Mouse (Mus musculus) liver, embryonic 14.5 days (tissue): ENCODE data around the gene Tmem86b. TPM values are rescaled to one million over a fixed set of nuclear protein-coding genes. Genes with fewer than 3 reads are reported as not detected.

Experiments used
- ATAC-seq: fragments of 200-750 bp; cut with Nextera tagmentation; 2 replicates; pipeline ENCODE4 v1.8.0; 2017; ENCODE audit warnings: moderate number of reproducible peaks, mild to moderate bottlenecking, moderate library complexity; ENCODE audit not compliant: insufficient read depth
- DNase-seq, 3 experiments: peaks; one replicate each; pipeline ENCODE4 v3.0.0-alpha.2; 2012 to 2013; ENCODE audit warnings: low read depth in 3 of 3, low spot score in 3 of 3
- H3K27ac ChIP-seq: fragments of 300-500 bp; sonication (generic); 2 replicates; pipeline ENCODE4 v1.5.1; 2014; ENCODE audit warnings: moderate library complexity, mild to moderate bottlenecking, control low read depth, inconsistent platforms
- H3K27me3 ChIP-seq: fragments of 300-500 bp; sonication (generic); 2 replicates; pipeline ENCODE4 v1.6.1; 2014; ENCODE audit warnings: mild to moderate bottlenecking, low read length, moderate library complexity; ENCODE audit not compliant: control insufficient read depth, insufficient read depth
- H3K36me3 ChIP-seq: fragments of 300-500 bp; sonication (generic); replicated peaks from 2 replicates; pipeline ENCODE4 v1.6.1; 2014; ENCODE audit warnings: low read depth; ENCODE audit not compliant: control insufficient read depth, insufficient read depth
- H3K4me1 ChIP-seq, 2 experiments: fragments of 200-500 bp in 1 of 2; fragments of 300-500 bp in 1 of 2; sonication (generic) in 1 of 2; replicated peaks; 2 replicates each; pipeline ENCODE4 v1.6.1; 2012 to 2014; ENCODE audit warnings: antibody characterized with exemption in 1 of 2, inconsistent platforms in 1 of 2, low read length in 1 of 2; ENCODE audit not compliant: control insufficient read depth in 2 of 2, insufficient read depth in 2 of 2
- H3K4me2 ChIP-seq: fragments of 300-500 bp; sonication (generic); 2 replicates; pipeline ENCODE4 v1.6.1; 2014; ENCODE audit warnings: low read depth, mild to moderate bottlenecking, control low read depth, moderate library complexity
- H3K4me3 ChIP-seq, 2 experiments: fragments of 200-500 bp in 1 of 2; fragments of 300-500 bp in 1 of 2; sonication (generic) in 1 of 2; 2 replicates each; pipeline ENCODE4 v1.5.1; 2012 to 2014; ENCODE audit warnings: low read depth in 2 of 2, low read length in 2 of 2, mild to moderate bottlenecking in 2 of 2, control low read depth in 1 of 2, inconsistent platforms in 1 of 2, moderate library complexity in 1 of 2; ENCODE audit not compliant: insufficient read depth in 1 of 2
- H3K9ac ChIP-seq: fragments of 300-500 bp; sonication (generic); replicated peaks from 2 replicates; pipeline ENCODE4 v1.6.1; 2014; ENCODE audit warnings: mild to moderate bottlenecking, control low read depth, moderate library complexity
- H3K9me3 ChIP-seq: fragments of 300-500 bp; sonication (generic); 2 replicates; pipeline ENCODE4 v1.6.1; 2016; ENCODE audit warnings: low read length, mixed read lengths; ENCODE audit not compliant: control insufficient read depth
- CTCF ChIP-seq: IDR thresholded peaks from 2 replicates; pipeline ENCODE4 v1.5.1; 2016; ENCODE audit warnings: antibody characterized with exemption, low read depth, control low read depth
- EP300 ChIP-seq: IDR thresholded peaks from 2 replicates; pipeline ENCODE4 v1.6.1; 2016; ENCODE audit warnings: antibody characterized with exemption, low read depth
- WGBS: fragments of 180-500 bp; shearing (Covaris S2); extraction: QIAGEN DNeasy Blood & Tissue Kit; methylation state at CpG from one replicate; pipeline ENCODE4 v1.1.7; 2014; ENCODE audit not compliant: insufficient replicate concordance; 5-methylcytosine and 5-hydroxymethylcytosine counted together
- polyA plus RNA-seq, 2 experiments: library from polyadenylated mRNA; depleted of rRNA in 1 of 2; stranded (reverse) in 1 of 2; unstranded in 1 of 2; fragments of >200 nt; fragmentation: Nextera tagmentation in 1 of 2; extraction: Ambion mirVana in 1 of 2; gene quantifications; 2 replicates each; pipeline versions ENCODE4 v1.2.1 to v1.2.3; 2012 to 2014

Gene Tmem86b
- polyA plus RNA-seq, 2 experiments: 30.5 to 36.4 TPM

DNA sequence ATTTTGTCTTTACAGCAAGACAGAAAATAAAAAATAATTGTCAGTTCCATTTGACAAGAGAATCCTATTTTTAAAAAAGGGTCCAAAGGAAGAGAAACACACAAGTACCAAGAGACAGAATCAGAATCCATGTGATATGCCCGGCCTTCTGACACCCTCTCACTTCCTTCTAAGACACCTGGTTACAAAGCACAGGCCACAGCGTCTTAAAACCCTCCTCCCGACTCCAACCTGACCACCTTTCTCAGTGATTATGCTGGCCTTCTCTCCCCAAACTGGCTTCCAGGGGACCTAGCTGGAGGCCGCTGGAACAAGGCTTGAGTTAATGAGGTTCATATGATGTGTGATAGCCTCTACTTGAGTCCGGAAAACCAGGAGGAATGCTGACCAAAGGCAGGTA lies 22.1 kb upstream of the Tmem86b start:
- peak overlapping the region in 1 of 2 experiments; percentile 12; a peak in 1 of 4 replicates for H3K4me3 ChIP-seq

GRCm38 (mm10) chr7:4652726-4653125 lies 21.5 kb upstream of the Tmem86b start:
- Histone ChIP-seq H3K27ac (no peak overlapping the region), H3K9ac (no peak overlapping the region), H3K4me1 (peaks cover 31 to 40% of the 10 kb centered on the region in 2 experiments), H3K4me3 (no peak overlapping the region), H3K27me3 (no peaks in the 10 kb centered on the region), H3K4me2 (no peak overlapping the region), H3K36me3 (peaks cover 8% of the 10 kb centered on the region), H3K9me3 (no peaks in the 10 kb centered on the region)
- WGBS: 61% methylated on average over 5 of the region's 5 CpGs
- TF ChIP-seq EP300 (no peak), CTCF (no peak)
- ATAC-seq (no peak), DNase-seq (no peak)

More for the DNA sequence above, 22.1 kb upstream of the Tmem86b start:
- H3K27me3 ChIP-seq: no peaks in the 10 kb centered on the region
- peaks cover 8% of the 10 kb centered on the region for H3K36me3 ChIP-seq
- WGBS: 29% methylated on average over 5 of the region's 5 CpGs
- H3K4me1 ChIP-seq: peaks cover 33 to 39% of the 10 kb centered on the region in 2 experiments
- DNase-seq (no peak), ATAC-seq (no peak)
- TF ChIP-seq CTCF (no peak), EP300 (no peak)
- H3K9ac ChIP-seq: no peak overlapping the region
- peak overlapping the region; percentile 1; the same call in 1 of the 2 replicates for H3K27ac ChIP-seq
- H3K4me2 ChIP-seq: peak overlapping the region; percentile 99
- no peaks in the 10 kb centered on the region for H3K9me3 ChIP-seq

- Histone ChIP-seq H3K9ac (no peak overlapping the region), H3K4me1 (peaks cover 21 to 34% of the 10 kb centered on the region in 2 experiments), H3K27ac (no peak overlapping the region), H3K9me3 (no peaks in the 10 kb centered on the region), H3K36me3 (peaks cover 12% of the 10 kb centered on the region), H3K4me3 (no peak overlapping the region), H3K4me2 (no peak overlapping the region), H3K27me3 (no peaks in the 10 kb centered on the region)
- DNase-seq (no peak), ATAC-seq (no peak)
- WGBS: 52% methylated on average over 8 of the region's 8 CpGs
- TF ChIP-seq CTCF (no peak), EP300 (no peak)
Observed at GRCm38 (mm10) chr7:4651581-4651980, 20.4 kb upstream of the Tmem86b start.

GRCm38 (mm10) chr7:4647992-4648391 lies 16.8 kb upstream of the Tmem86b start:
- no peaks in the 10 kb centered on the region for H3K9me3 ChIP-seq
- H3K9ac ChIP-seq: no peak overlapping the region
- H3K27me3 ChIP-seq: no peaks in the 10 kb centered on the region
- peaks cover 37% of the 10 kb centered on the region for H3K36me3 ChIP-seq
- 0 out of 2 replicates have a peak, but pooled peaks have one; percentile 16 for ATAC-seq
- H3K4me2 ChIP-seq: no peak overlapping the region
- H3K27ac ChIP-seq: no peak overlapping the region
- H3K4me1 ChIP-seq: peaks cover 0 to 25% of the 10 kb centered on the region in 2 experiments; a peak in 2 of 4 replicates
- no peak overlapping the region for H3K4me3 ChIP-seq
- no peak for DNase-seq
- WGBS: 71% methylated on average over 2 of the region's 2 CpGs
- TF ChIP-seq EP300 (no peak), CTCF (no peak)

- Histone ChIP-seq H3K4me2 (no peak overlapping the region), H3K4me3 (no peak overlapping the region), H3K9me3 (no peaks in the 10 kb centered on the region), H3K4me1 (peaks cover 0 to 20% of the 10 kb centered on the region in 2 experiments; a peak in 2 of 4 replicates), H3K27me3 (no peaks in the 10 kb centered on the region), H3K36me3 (peaks cover 42% of the 10 kb centered on the region), H3K9ac (no peak overlapping the region), H3K27ac (no peak overlapping the region)
- DNase-seq (no peak), ATAC-seq (peak; percentile 24; the same call in 1 of the 2 replicates)
- no peak for TF ChIP-seq EP300
- no peak for TF ChIP-seq CTCF
- WGBS: 45% methylated on average over 6 of the region's 6 CpGs
Observed at GRCm38 (mm10) chr7:4647291-4647690, 16.1 kb upstream of the Tmem86b start.
